Mouse (Mus musculus) MEL (cell line): ENCODE measurements around the gene Wdfy3.

Source experiments
- CTCF ChIP-seq, 3 experiments: IDR thresholded peaks in 2 of 3; conservative IDR thresholded peaks in 1 of 3; 2 replicates each; pipeline ENCODE4 v1.5.1; 2011 to 2012; ENCODE audit warnings: low read length in 3 of 3, low read depth in 2 of 3, mild to moderate bottlenecking in 2 of 3, improper control_type of control experiment in 1 of 3, inconsistent platforms in 1 of 3, mixed read lengths in 1 of 3, moderate library complexity in 1 of 3; ENCODE audit not compliant: control insufficient read depth in 1 of 3, insufficient read depth in 1 of 3, poor library complexity in 1 of 3, severe bottlenecking in 1 of 3
- GATA1 ChIP-seq: IDR thresholded peaks from 2 replicates; pipeline ENCODE4 v1.6.1; 2011; ENCODE audit warnings: low read depth, low read length, improper control_type of control experiment
- MYB ChIP-seq: IDR thresholded peaks from 2 replicates; pipeline ENCODE4 v1.6.1; 2011; ENCODE audit warnings: mild to moderate bottlenecking, low read depth, low read length, improper control_type of control experiment
- POLR2A ChIP-seq, 2 experiments: IDR thresholded peaks; 2 replicates each; pipeline ENCODE4 v1.6.1; 2011 to 2012; ENCODE audit warnings: low read length in 2 of 2, mild to moderate bottlenecking in 2 of 2, control low read depth in 1 of 2, improper control_type of control experiment in 1 of 2, low read depth in 1 of 2, moderate library complexity in 1 of 2; ENCODE audit not compliant: control insufficient read depth in 1 of 2, insufficient read depth in 1 of 2, poor library complexity in 1 of 2

GRCm38 (mm10) chr5:101887989-101888388, 181.7 kb downstream of the Wdfy3 start:
- TF ChIP-seq POLR2A (IDR thresholded peaks at IDR 0.05; ENCODE audit: control insufficient read depth in 1 of 2, insufficient read depth in 1 of 2, low read depth in 1 of 2, low read length in 2 of 2, poor library complexity in 1 of 2) (no peak), CTCF (IDR thresholded peaks at IDR 0.05 in 2 of 3, conservative IDR thresholded peaks at IDR 0.05 in 1 of 3; ENCODE audit: control insufficient read depth in 1 of 3, insufficient read depth in 1 of 3, low read depth in 2 of 3, low read length in 3 of 3, poor library complexity in 1 of 3, severe bottlenecking in 1 of 3) (no peak), MYB (no peak), GATA1 (no peak)
